Mouse (Mus musculus) E14TG2a.4 (cell line): ENCODE measurements at regions not wholly inside any gene's neighbourhood (a gene's known extent, or its start where the extent isn't known, plus 50 kb on each side); places are given as distances from the start of the nearest gene placed in this dataset.

Experiments used
- CTCF ChIP-seq: conservative IDR thresholded peaks from 2 replicates; pipeline ENCODE4 v1.5.1; 2014; ENCODE audit warnings: low read length
- NANOG ChIP-seq: IDR thresholded peaks from 2 replicates; pipeline ENCODE4 v1.6.1; 2014; ENCODE audit warnings: borderline replicate concordance, low read length, mixed read lengths

DNA sequence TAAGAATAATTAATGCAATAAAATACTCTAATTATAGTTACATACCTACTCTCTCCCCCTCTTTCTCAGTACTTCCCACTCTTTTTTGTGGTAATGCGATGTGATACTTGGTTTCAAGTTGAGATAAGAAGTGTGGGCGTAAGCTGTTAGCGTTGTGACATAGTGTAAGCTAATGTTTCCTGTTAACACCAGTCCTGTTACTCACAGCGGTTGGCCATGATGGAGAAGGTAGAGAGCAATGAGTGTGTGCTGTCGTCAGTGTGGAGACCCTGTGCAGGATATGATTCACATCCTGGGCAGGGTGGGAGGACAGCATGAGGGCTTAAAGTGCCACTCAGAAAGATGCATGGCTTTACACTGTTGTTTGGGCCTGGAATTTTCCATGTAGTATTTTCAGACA is 102.1 kb downstream of the Slc17a6 start:
- TF ChIP-seq CTCF = no peak
- no peak for TF ChIP-seq NANOG
